Mouse (Mus musculus) bone marrow macrophage, adult 2 months (primary cell): ENCODE measurements around the gene Smg6.

Experiments
- CTCF ChIP-seq: IDR thresholded peaks from 2 replicates; pipeline ENCODE4 v1.5.1; 2012; ENCODE audit warnings: low read depth, mild to moderate bottlenecking, low read length, moderate library complexity
- POLR2A ChIP-seq: IDR thresholded peaks from 2 replicates; pipeline ENCODE4 v1.6.1; 2012; ENCODE audit warnings: mild to moderate bottlenecking, low read depth, low read length, borderline replicate concordance

- TF ChIP-seq CTCF (no peak), POLR2A (no peak)
Measured at GRCm38 (mm10) chr11:74957600-74957999, 32.0 kb downstream of the Smg6 start.
